Mouse (Mus musculus): ENCODE results near the gene Upk1b.

Upk1b gene

DNA sequence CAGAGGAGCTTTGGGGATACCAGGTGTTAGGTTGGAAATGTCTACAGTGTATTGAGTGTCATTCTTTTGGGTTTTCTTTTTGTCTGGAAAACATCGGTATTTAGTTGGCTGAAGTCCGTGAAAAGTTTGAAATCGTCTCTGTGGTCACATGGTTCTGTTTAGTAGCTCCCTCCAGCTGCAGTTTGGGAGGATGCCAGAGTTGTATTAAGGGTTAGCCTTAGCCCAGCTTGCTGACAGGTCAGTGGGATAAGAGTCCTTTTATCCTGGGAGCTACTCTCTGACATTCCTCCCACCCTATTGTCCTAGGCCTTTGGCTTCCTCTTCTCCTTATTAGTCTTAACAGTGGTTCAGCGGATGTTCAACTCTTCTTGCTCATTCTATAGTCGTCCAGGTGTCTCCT, 38.2 kb downstream of the Upk1b start:
- DNase-seq (ENCODE audit: low spot score): no peak

DNA sequence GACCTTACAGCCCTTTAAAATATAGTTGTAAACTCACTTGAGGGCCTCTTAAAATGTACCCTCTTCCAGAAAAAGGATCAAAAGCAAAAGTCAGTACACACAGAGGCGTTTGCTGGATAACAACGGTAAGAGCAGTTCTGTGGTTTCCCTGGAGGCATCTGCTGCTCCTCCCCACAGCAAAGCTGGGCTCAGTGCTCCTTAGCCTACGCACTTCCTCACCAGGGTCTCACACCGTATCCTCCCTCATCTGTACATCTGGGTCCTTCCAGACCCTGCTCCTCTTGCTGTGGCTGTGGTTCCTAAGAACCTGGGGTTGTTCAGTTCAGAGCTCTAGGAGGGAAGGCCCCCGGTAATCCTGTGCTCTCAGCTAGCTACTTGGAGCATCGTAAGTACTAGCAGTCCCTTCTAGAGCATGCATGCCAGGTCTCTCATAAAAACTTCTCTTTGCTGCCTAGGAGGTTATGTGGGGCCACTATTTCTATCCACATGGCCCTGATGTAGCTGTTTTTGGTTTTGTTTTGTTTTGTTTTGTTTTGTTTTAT, 39.2 kb downstream of the Upk1b start:
- DNase-seq (ENCODE audit: low spot score): no peak

DNA sequence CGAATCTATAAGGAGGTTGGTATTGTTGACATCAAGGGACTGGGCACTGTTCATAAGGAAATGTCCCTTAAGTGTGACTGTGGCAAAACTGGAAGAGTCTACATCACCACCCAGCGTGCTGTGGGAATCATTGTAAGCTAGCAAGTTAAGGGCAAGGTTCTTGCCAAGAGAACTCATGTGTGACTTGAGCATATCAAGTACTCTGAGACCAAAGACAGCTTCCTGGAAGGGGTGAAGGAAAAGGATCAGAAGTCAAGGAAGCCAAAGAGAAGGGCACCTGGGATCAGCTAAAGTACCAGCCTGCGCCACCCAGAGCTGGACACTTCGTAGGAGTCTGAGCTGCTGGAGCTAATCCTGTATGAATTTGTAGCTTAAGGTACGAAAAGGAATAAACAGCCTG, 39.9 kb downstream of the Upk1b start:
- DNase-seq (ENCODE audit: low spot score): no peak

DNA sequence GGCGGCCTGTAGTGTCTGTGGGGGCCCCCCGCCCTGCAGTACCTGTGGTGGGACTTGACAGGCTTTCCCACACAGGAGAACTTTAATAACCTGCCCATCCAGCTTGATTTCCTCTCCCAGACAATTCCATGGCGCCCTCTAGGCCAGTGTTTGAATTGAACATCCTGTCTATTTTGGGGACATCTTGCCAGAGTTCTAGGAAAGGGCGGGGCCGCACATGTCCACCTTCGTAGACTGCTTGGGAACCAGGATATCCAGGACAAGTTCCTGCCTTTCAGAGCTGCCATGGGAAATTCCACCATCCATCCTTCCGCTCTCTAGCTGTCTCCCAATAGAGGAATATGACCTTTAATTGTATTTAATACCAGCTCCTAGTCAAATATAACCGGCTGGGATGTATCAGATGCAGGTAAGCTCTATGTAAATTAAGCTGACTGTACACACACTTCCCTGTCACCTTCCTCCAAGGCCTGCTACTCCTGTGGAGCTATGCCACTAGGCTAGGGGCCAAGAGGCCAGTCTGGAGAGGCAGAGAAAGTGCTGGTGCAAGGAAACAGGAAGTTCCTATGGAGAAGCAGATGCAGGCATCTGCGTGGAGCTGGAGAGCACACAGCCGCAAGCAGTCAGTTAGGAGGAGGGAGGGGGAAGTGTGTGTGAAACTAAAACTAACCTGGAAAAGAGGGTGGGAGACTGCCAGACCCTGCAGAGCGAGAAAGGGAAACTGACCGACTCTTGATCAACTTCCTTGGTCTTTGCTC, 41.8 kb downstream of the Upk1b start:
- DNase-seq (ENCODE audit: low spot score): no peak

DNA sequence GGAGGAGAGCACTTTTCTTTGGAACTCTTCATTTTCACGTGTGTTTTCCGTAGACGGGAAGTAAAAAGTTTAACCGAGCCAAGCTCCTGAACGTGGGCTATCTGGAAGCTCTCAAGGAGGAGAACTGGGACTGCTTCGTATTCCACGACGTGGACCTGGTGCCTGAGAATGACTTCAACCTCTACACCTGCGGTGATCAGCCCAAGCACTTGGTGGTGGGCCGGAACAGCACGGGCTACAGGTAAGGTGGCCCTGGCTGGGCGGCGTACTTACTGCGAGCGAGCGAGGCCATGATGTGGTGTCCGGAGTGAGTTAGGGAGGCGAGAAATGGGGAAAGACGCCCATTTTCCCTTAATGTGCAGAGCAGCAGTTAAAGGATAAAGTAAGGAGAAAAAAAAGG, 42.5 kb downstream of the Upk1b start:
- DNase-seq (ENCODE audit: low spot score): no peak

DNA sequence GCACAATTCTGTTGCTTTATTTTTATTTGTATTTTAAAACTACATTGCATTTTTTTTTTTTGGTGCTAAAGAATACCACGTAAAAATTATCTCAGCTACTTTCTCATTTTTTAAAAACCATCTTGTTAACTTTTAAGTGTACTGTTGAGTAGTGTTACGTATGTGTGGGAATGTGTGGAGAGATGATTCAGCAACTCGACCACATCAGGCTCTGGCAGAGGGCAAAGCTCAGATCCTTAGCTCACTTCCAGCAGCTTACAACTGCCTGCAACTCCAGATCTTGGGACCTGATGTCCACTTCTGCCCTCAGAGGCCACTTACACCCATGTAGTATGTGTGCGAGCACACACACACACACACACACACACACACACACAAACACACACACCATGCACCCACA, 43.6 kb downstream of the Upk1b start:
- DNase-seq (ENCODE audit: low spot score): no peak

DNA sequence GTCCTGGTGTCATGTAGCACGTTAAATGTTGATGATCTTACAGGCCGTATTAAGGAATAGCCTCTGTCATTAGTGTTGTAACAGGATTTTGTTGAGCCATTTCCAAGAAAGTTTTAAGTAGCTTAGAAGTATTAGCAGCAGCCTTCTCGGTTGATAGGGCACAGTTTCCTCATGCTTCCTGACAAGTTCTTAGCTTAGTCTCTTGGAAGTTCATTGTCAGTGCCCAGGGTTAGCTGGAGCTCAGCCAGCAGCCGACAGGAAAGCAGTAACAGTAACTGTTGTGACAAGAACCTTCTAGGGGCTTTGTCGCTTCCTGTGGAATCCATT, 44.0 kb downstream of the Upk1b start:
- DNase-seq (ENCODE audit: low spot score): no peak

DNA sequence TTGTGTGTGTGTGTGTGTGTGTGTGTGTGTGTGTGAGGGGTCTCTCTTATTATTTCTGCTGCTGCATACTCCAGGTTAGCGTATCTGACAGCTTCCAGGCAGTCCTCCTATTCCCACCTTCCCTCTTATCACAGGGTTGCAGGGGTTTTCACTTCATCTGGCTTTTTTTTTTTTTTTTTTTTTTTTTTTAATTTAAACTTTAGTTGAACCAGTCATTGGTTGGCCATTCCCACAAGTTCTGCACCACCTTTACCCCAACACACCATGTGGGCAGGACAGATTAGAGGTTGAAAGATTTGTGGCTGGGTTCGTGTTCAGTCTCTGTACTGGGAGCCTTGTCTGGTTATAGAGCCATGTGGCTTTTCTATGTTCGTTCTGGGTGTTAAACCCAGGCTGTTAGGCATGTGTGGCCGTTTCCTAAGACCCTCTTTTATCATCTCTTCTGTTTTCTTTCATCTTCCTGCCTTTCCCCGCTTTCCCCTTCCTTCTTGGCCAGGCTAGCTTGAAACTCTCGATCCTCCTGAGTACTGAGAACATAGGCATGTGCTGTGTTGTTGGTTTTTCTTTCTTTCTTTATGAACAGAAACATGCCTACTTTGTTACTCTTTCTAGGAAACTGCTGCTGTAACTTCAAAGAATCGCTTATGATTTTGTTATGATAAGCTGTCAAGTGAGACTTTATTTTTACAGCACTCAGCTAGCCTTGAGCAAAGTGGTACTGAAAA, 44.5 kb downstream of the Upk1b start:
- DNase-seq (ENCODE audit: low spot score): peak; percentile 40

DNA sequence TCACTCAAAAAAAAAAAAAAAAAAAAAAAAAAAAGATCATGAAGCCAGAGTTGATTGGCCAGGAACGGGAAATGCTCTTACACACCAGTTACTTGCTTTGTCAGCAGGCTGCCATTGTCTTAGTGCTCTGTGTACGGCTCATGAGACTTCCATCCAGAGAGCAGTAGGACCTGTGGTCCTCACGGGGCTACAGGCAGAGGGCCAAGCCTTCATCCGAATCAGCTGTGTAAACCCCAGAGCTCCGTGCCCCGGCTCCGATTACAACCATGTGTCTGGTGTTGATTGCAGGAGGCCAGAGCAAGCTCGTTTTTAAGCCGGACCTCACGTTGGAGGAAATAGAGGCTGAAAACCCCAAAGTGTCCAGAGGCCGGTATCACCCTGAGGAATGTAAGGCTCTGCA, 46.5 kb downstream of the Upk1b start:
- DNase-seq (ENCODE audit: low spot score): no peak

DNA sequence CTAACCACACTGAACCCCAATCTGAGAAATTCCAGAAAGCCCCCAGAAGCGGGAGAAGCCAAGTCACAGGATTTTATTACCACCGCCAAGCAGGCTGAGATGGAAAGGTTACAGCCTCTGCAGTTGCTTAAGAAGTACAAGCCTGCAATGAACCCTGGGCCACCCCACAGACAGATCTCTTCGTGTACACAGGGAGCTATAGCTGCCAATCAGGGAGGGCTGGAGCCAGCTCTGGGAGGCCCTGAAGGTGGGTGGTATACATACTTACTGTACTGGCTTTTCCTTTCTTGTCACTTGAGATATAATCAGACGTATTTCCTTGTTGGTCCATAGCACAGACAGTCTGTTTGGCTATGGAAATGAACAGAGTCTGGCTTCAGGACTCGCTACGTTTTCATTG, 49.3 kb downstream of the Upk1b start:
- no peak for DNase-seq (ENCODE audit: low spot score)

DNA sequence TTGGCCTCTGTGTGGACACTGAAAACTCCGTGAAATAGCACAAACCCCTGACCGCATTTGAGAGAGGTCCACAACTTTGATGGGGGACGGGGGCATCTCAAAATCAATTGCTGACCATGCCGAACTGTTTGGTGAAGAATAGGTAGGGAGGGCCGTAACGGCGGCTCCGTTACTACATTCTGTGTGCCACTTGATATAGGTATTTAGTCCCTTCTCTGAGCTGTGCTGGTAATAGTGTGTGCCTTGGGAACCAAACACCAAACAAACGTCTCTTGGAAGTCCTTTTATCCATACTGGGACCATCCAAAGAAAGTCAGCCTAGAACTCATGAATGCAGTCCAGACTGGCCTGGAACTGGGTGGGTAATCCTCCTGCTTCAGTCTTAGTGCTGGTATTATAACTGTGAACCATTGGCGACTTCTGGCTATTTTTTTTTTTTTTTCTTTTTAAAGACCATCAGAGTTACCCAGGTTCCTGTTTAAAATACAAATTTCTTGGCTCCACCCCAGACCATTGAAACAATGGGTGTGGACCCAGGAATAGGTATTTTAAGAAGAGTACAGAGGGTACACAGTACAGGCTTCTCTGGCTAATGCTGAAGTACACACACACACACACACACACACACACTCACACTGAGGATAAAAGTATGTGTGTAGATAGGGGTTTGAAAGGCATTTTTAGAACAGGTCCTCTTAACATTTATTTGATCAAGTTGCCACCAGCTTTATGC, 56.0 kb downstream of the Upk1b start:
- no peak for DNase-seq (ENCODE audit: low spot score)

DNA sequence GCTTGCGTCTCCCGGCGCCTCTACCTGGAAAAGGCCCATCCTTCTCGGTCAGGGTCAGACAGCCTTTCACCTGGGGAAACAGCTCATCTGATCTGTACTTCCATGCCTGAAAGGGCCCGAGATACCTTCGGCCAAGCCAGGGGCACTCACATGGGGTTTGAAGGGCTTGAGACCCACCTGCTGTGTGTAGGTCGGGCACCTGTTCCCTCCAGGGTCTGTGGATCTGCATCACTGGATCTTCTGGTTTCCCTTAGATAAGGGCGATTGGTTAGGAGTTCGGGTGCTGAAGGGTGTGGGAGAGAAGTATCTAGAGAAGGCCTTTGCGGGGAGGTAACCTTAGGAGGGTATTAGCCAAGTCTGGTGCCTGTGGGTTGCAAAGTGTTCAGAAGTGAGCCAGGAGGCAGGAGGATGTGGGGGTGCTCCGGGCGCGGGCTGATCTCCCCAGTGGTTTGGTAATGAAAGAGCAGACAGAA, 57.4 kb downstream of the Upk1b start:
- DNase-seq (ENCODE audit: low spot score): no peak

DNA sequence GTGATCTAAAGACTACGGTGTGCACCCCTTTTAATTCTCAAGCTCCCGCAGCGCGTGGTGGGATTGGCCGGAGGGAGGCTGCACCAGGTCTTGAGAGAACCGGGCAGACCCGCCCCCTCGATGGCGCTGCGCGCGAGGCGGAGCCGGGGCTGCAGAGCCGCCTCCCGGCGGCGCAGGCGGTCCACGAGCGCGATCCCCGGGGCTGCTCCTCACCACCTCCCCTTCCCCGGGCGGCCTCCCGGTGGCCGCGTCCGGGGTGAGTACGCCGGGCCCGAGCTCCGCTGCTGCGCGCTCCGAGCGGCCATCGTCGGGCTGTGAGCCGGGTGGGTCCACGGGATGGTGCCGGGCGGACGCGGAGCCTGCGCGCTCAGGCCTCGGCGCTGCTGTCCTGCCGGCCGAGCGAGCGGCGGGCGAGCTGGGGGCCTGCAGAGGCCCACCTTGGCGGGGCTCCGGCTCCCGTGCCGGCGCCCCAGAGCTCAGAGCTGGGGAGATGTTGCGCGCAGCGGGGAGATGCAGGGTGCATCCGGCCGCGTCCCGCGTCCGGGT, 57.9 kb downstream of the Upk1b start, which contains the start of gene B4galt4:
TSS of gene B4galt4 (plus strand) at position 152 of the 546 bp plus-strand sequence.
- no peak for DNase-seq (ENCODE audit: low spot score)

DNA sequence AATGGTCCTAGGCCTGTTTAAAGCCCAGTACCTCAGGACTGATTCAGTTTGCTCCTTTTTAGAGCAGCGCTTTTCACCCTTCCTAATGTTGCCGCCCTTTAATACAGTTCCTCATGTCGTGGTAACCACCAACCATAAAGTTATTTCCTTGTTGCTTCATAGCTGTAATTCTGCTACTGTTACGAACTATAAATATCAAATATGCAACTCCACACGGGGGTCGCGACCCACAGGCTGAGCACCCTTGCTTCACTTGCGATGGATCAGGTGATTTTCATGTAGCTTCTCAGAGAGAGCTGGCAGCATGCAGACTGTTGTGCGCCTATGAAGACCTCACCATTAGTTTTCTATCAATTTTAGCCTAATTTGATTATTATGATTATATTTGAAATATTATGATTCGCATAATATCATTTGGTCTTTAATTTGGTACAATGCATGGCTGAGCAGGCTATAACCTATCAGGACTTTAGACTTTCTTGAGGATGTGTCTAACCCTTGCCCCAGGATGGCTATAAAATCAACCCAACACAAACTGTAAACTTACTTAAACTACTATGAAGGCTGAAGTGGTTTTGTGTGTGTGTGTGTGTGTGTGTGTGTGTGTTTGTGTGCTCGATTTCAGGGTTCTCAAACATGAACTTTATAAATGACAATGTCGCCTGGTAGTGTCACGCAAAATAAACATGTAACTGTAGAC, 58.8 kb downstream of the Upk1b start:
- DNase-seq (ENCODE audit: low spot score): no peak

DNA sequence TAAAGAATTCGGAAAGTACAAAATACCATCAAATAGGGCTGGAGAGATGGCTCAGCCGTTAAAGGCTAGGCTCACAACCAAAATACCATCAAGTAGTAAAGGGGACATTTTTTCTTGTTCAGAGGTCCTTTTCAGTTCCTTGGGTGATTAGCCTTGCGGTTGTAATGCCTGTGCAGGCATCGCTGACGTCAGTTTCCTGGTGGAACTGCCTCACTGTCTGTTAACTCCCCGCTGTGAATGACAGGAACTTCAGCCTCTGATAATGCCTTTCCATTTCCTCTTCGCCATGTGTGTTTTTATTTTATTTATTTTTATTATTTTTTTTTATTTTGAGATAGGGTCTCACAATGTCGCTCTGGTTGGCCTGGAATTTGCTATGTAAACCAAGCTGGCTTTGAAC, 69.2 kb downstream of the Upk1b start:
- no peak for DNase-seq (ENCODE audit: low spot score)

DNA sequence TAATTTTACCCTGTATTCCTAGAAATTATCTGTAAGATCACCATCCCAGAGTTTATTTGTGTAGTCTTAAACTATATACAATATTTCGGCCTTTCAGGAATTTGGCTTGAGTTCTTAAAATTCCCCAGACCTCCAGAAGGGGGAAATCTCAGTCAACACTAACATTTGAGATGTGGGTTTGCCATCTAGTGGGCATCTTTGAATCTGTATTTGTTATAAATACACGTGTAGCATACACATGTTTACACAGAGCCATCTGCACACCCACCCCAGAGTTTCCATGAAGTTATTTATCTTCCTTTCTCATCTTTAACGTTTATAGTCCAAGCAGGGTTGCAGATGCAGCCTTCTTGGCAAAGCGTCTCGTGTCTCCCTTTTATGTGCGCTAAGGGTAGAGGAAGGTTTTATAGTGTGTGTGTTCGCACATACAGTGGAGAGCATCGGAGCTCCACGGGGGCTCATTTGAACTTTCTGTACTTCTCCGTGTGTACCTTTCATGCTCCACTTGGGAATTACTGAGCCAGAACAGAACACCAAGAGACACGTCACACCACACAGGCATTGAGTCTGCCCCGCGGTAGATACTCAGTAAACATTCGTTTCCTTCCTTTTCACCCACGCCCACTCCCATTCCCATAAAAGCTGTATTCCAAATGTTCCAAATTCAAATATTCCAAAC, 70.4 kb downstream of the Upk1b start:
- DNase-seq (ENCODE audit: low spot score): no peak

DNA sequence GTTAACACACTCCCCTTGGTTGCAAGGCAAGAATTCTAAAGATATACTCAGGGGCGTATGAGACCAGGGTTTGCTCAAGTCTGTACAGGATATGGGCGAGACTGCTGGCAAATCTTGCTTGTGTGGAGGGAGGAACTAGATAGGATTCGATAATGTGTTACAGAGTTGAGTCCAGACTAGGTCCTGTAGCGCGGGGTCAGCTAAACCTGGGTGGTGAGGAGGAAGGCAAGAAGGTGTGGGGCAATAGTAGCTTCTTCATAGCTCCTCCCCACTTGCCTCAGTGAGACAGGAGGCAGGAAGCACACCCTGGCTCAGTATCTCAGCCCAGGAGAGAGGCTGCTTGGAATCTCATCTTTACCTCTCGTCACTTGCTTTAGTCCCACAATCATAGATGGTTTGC, 71.0 kb downstream of the Upk1b start:
- no peak for DNase-seq (ENCODE audit: low spot score)

DNA sequence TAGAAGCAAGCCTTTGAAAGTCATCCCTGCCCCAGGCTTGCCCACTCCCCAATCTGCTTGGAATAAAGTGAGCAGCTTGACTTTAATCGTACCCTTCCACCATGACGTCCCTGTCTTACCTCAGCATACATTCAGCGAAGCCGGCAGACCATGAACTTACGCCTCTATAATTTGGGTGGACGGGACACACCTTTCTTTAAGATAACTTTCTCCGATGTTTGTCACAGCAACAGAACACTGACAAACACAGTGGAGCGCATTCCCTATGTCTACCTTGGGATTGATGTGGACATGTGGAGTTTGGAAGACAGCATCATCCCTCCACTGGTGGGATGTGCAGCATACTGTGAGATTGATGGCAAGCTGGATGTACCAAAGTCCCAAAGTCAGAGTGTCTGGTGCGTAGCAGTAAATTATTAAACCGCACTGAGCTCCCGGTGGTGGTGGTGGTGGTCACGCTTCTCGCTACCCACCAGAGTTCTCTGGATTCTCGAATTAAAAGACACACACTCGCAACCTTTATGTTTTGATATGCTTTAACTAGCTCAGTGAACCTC, 71.5 kb downstream of the Upk1b start:
- DNase-seq (ENCODE audit: low spot score): no peak

DNA sequence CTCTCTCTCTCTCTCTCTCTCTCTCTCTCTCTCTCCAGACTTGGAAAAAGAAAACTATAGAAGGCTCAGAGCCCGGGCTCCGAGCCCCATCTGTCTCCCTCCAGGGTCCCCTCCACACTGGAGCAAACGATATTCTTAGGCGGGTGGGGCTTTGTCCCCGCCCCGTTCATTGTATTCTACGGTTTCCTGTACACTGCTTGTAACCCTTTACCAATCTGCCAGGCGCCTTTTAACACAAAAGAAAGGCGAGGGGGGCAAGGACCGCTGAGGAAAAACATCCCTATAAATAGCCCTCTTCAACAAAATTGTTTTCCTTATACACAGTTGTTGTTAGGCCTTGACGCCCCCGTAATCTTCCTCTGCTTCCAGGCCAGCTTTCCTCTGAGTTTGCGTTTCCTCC, 75.2 kb downstream of the Upk1b start:
- no peak for DNase-seq (ENCODE audit: low spot score)

DNA sequence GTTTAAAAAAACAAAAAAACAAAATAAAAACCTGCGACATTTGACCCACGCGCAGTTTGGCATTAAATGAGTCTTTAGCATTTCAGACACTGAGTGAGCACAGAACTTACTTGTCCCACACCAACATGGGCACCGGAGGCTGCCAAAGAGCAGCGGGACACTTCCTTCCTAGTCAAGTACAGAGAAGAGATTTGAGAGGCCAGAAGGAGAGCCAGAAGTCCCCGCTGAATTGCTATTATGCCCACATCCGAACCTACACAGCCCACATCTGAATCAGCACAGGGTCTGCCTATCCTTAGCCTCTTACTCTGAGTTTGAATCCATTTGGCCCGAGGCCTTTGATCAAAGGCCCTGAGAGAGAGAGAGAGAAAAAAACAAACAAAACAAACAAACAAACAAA, 75.9 kb downstream of the Upk1b start:
- DNase-seq (ENCODE audit: low spot score): no peak
